Mouse (Mus musculus) ES-Bruce4 (cell line): Measurements from ENCODE around the gene Selplg. TPM values are rescaled to one million over a fixed set of nuclear protein-coding genes. Genes with fewer than 3 reads are reported as not detected.
"Not testable (repeated sequence)": the region's sequence is repeated elsewhere in the genome, so short reads cannot be mapped to it uniquely, and the experiment has no call there.

Source experiments
- H3K27ac ChIP-seq: 2 replicates; pipeline ENCODE4 v1.5.1; 2012; ENCODE audit warnings: low read length, inconsistent platforms; ENCODE audit not compliant: insufficient read depth
- H3K27me3 ChIP-seq: 2 replicates; pipeline ENCODE4 v1.6.1; 2012; ENCODE audit warnings: mild to moderate bottlenecking, low read length, inconsistent platforms; ENCODE audit not compliant: control insufficient read depth, poor library complexity, insufficient read depth, severe bottlenecking
- H3K36me3 ChIP-seq: 2 replicates; pipeline ENCODE4 v1.6.1; 2012; ENCODE audit warnings: inconsistent platforms, mild to moderate bottlenecking, low read length, moderate library complexity; ENCODE audit not compliant: control insufficient read depth, poor library complexity, insufficient read depth, severe bottlenecking
- H3K4me1 ChIP-seq: one replicate; pipeline ENCODE4 v1.8.1; 2011; ENCODE audit warnings: low read length; ENCODE audit not compliant: control insufficient read depth, insufficient read depth
- H3K4me3 ChIP-seq: 2 replicates; pipeline ENCODE4 v1.5.1; 2011; ENCODE audit warnings: low read depth, mild to moderate bottlenecking, low read length
- H3K9ac ChIP-seq: 2 replicates; pipeline ENCODE4 v1.6.1; 2012; ENCODE audit warnings: low read depth, mild to moderate bottlenecking, inconsistent platforms; ENCODE audit not compliant: poor library complexity, severe bottlenecking
- H3K9me3 ChIP-seq: replicated peaks from 2 replicates; pipeline ENCODE4 v1.6.1; 2012; ENCODE audit warnings: mild to moderate bottlenecking, low read length, inconsistent platforms; ENCODE audit not compliant: control insufficient read depth, poor library complexity, insufficient read depth, severe bottlenecking
- CTCF ChIP-seq: IDR thresholded peaks from one replicate; pipeline ENCODE4 v1.8.1; 2011; ENCODE audit warnings: low read depth, low read length
- EP300 ChIP-seq: IDR thresholded peaks from 2 replicates; pipeline ENCODE4 v1.6.1; 2011; ENCODE audit warnings: low read depth, low read length; ENCODE audit not compliant: insufficient read depth
- POLR2A ChIP-seq: IDR thresholded peaks from one replicate; pipeline ENCODE4 v1.8.1; 2011; ENCODE audit warnings: low read length; ENCODE audit not compliant: insufficient read depth
- polyA plus RNA-seq: library from polyadenylated mRNA; stranded (reverse); fragments of >200 nt; gene quantifications from 2 replicates; pipeline ENCODE4 v1.2.4, GENCODE M21; 2011; ENCODE audit warnings: low read depth; ENCODE audit not compliant: missing spikeins, insufficient read depth, insufficient read length

Gene Selplg
- polyA plus RNA-seq, 1 experiment: 0.72 TPM

- Histone ChIP-seq H3K4me3 (no peak overlapping the region), H3K9me3 (no peaks in the 10 kb centered on the region), H3K27ac (no peak overlapping the region), H3K9ac (no peak overlapping the region), H3K36me3 (no peaks in the 10 kb centered on the region), H3K27me3 (no peaks in the 10 kb centered on the region), H3K4me1 (no peaks in the 10 kb centered on the region)
- TF ChIP-seq CTCF (no peak), EP300 (no peak), POLR2A (no peak)
Observed at GRCm38 (mm10) chr5:113782624-113783023, 49.8 kb downstream of the Selplg start.

- Histone ChIP-seq H3K27me3 (no peaks in the 10 kb centered on the region), H3K9ac (no peak overlapping the region), H3K9me3 (no peaks in the 10 kb centered on the region), H3K36me3 (no peaks in the 10 kb centered on the region), H3K4me3 (no peak overlapping the region), H3K4me1 (no peaks in the 10 kb centered on the region), H3K27ac (no peak overlapping the region)
- no peak for TF ChIP-seq EP300
- no peak for TF ChIP-seq POLR2A
- no peak for TF ChIP-seq CTCF
Observed at GRCm38 (mm10) chr5:113781875-113782274, 50.6 kb downstream of the Selplg start.

GRCm38 (mm10) chr5:113781254-113781653, 51.2 kb downstream of the Selplg start:
- H3K27me3 ChIP-seq: no peaks in the 10 kb centered on the region
- no peak overlapping the region for H3K27ac ChIP-seq
- H3K9ac ChIP-seq: no peak overlapping the region
- no peak overlapping the region for H3K4me3 ChIP-seq
- no peak for TF ChIP-seq EP300
- TF ChIP-seq CTCF: no peak
- no peak for TF ChIP-seq POLR2A
- H3K4me1 ChIP-seq: no peaks in the 10 kb centered on the region
- no peaks in the 10 kb centered on the region for H3K36me3 ChIP-seq
- H3K9me3 ChIP-seq: no peaks in the 10 kb centered on the region

GRCm38 (mm10) chr5:113780763-113781162, 51.7 kb downstream of the Selplg start:
- no peak overlapping the region for H3K27ac ChIP-seq
- no peaks in the 10 kb centered on the region for H3K4me1 ChIP-seq
- H3K9ac ChIP-seq: no peak overlapping the region
- TF ChIP-seq CTCF: no peak
- no peak for TF ChIP-seq POLR2A
- no peak for TF ChIP-seq EP300
- no peaks in the 10 kb centered on the region for H3K9me3 ChIP-seq
- H3K27me3 ChIP-seq: no peaks in the 10 kb centered on the region
- H3K4me3 ChIP-seq: no peak overlapping the region
- H3K36me3 ChIP-seq: no peaks in the 10 kb centered on the region

GRCm38 (mm10) chr5:113780082-113780752, 52.2 kb downstream of the Selplg start:
- peaks cover 2% of the 10 kb centered on the region; the same call in 1 of the 2 replicates for H3K36me3 ChIP-seq
- H3K27me3 ChIP-seq: no peaks in the 10 kb centered on the region
- no peak overlapping the region for H3K27ac ChIP-seq
- TF ChIP-seq EP300 (no peak), CTCF (no peak), POLR2A (no peak)
- no peak overlapping the region for H3K9ac ChIP-seq
- H3K4me1 ChIP-seq: no peaks in the 10 kb centered on the region
- H3K4me3 ChIP-seq: no peak overlapping the region
- H3K9me3 ChIP-seq: no peaks in the 10 kb centered on the region

- no peak overlapping the region for H3K27ac ChIP-seq
- TF ChIP-seq CTCF: no peak
- no peak for TF ChIP-seq POLR2A
- TF ChIP-seq EP300: no peak
- no peaks in the 10 kb centered on the region for H3K9me3 ChIP-seq
- no peak overlapping the region for H3K9ac ChIP-seq
- H3K36me3 ChIP-seq: peaks cover 6% of the 10 kb centered on the region; the same call in 1 of the 2 replicates
- H3K4me3 ChIP-seq: no peak overlapping the region
- H3K27me3 ChIP-seq: no peaks in the 10 kb centered on the region
- no peaks in the 10 kb centered on the region for H3K4me1 ChIP-seq
Observed at GRCm38 (mm10) chr5:113779569-113779968, 52.9 kb downstream of the Selplg start.

GRCm38 (mm10) chr5:113777728-113778127, 54.7 kb downstream of the Selplg start:
- H3K4me3 ChIP-seq, H3K9me3 ChIP-seq, H3K36me3 ChIP-seq, H3K27me3 ChIP-seq, H3K9ac ChIP-seq, H3K4me1 ChIP-seq, H3K27ac ChIP-seq: not testable (repeated sequence)
